Mouse (Mus musculus) MEL (cell line): ENCODE data around the gene Cnih2. TPM values are rescaled to one million over a fixed set of nuclear protein-coding genes. Genes with fewer than 3 reads are reported as not detected.
A peak's percentile ranks its signal among the peaks of the same experiment; 100 is the strongest.

ENCODE experiments used
- DNase-seq: peaks from one replicate; pipeline ENCODE4 v3.0.0; 2011; ENCODE audit warnings: low read depth, low spot score
- H3K27ac ChIP-seq: 2 replicates; pipeline ENCODE4 v1.5.1; 2012; ENCODE audit warnings: low read depth, mild to moderate bottlenecking, control low read depth, low read length, moderate library complexity; ENCODE audit not compliant: control insufficient read depth
- H3K27me3 ChIP-seq, 2 experiments: fragments of 150-350 bp in 1 of 2; sonication (generic) in 1 of 2; 2 replicates each; pipeline ENCODE4 v1.6.1; 2012; ENCODE audit warnings: low read length in 2 of 2, mild to moderate bottlenecking in 2 of 2, improper control_type of control experiment in 1 of 2, moderate library complexity in 1 of 2; ENCODE audit not compliant: insufficient read depth in 2 of 2, control insufficient read depth in 1 of 2
- H3K36me3 ChIP-seq, 2 experiments: 2 replicates each; pipeline ENCODE4 v1.6.1; 2012 to 2014; ENCODE audit warnings: low read length in 2 of 2, improper control_type of control experiment in 1 of 2, inconsistent platforms in 1 of 2, mild to moderate bottlenecking in 1 of 2; ENCODE audit not compliant: insufficient read depth in 2 of 2, control insufficient read depth in 1 of 2
- H3K4me1 ChIP-seq, 2 experiments: fragments of 150-350 bp in 1 of 2; sonication (generic) in 1 of 2; 2 replicates each; pipeline ENCODE4 v1.6.1; 2012; ENCODE audit warnings: low read length in 2 of 2, improper control_type of control experiment in 1 of 2, mild to moderate bottlenecking in 1 of 2; ENCODE audit not compliant: insufficient read depth in 2 of 2, control insufficient read depth in 1 of 2
- H3K4me3 ChIP-seq, 2 experiments: fragments of 150-350 bp in 1 of 2; sonication (generic) in 1 of 2; 2 replicates each; pipeline ENCODE4 v1.5.1; 2012; ENCODE audit warnings: low read depth in 2 of 2, low read length in 2 of 2, mild to moderate bottlenecking in 2 of 2, moderate library complexity in 2 of 2, control low read depth in 1 of 2, improper control_type of control experiment in 1 of 2; ENCODE audit not compliant: control insufficient read depth in 1 of 2, insufficient read depth in 1 of 2
- H3K79me2 ChIP-seq: 2 replicates; pipeline ENCODE4 v1.6.1; 2012; ENCODE audit warnings: mild to moderate bottlenecking, low read length, moderate library complexity; ENCODE audit not compliant: control insufficient read depth, poor library complexity, insufficient read depth
- H3K9ac ChIP-seq: 2 replicates; pipeline ENCODE4 v1.6.1; 2012; ENCODE audit warnings: low read depth, mild to moderate bottlenecking, control low read depth, low read length, moderate library complexity; ENCODE audit not compliant: control insufficient read depth, poor library complexity, severe bottlenecking
- H3K9me3 ChIP-seq: fragments of 150-350 bp; sonication (generic); replicated peaks from 2 replicates; pipeline ENCODE4 v1.6.1; 2012; ENCODE audit warnings: mild to moderate bottlenecking, low read length, improper control_type of control experiment, moderate library complexity; ENCODE audit not compliant: insufficient read depth
- CHD1 ChIP-seq: IDR thresholded peaks from 2 replicates; pipeline ENCODE4 v1.6.1; 2012; ENCODE audit warnings: low read depth, mild to moderate bottlenecking, inconsistent platforms, low read length, improper control_type of control experiment
- CHD2 ChIP-seq: IDR thresholded peaks from 2 replicates; pipeline ENCODE4 v1.6.1; 2011; ENCODE audit warnings: low read length, improper control_type of control experiment
- ELF1 ChIP-seq: IDR thresholded peaks from 2 replicates; pipeline ENCODE4 v1.6.1; 2014; ENCODE audit warnings: low read depth, mild to moderate bottlenecking, inconsistent platforms, low read length, improper control_type of control experiment, moderate library complexity
- EP300 ChIP-seq, 2 experiments: IDR thresholded peaks; 2 replicates each; pipeline ENCODE4 v1.6.1; 2011; ENCODE audit warnings: improper control_type of control experiment in 2 of 2, low read length in 2 of 2, low read depth in 1 of 2, mild to moderate bottlenecking in 1 of 2
- MAFK ChIP-seq: IDR thresholded peaks from 2 replicates; pipeline ENCODE4 v1.6.1; 2011; ENCODE audit warnings: low read depth, mild to moderate bottlenecking, low read length, improper control_type of control experiment, borderline replicate concordance
- MAX ChIP-seq: IDR thresholded peaks from 2 replicates; pipeline ENCODE4 v1.6.1; 2011; ENCODE audit warnings: low read length, improper control_type of control experiment
- MAZ ChIP-seq: IDR thresholded peaks from 2 replicates; pipeline ENCODE4 v1.6.1; 2012; ENCODE audit warnings: low read depth, mild to moderate bottlenecking, inconsistent platforms, low read length, improper control_type of control experiment
- MEF2A ChIP-seq: IDR thresholded peaks from 2 replicates; pipeline ENCODE4 v1.6.1; 2014; ENCODE audit warnings: low read depth, mild to moderate bottlenecking, inconsistent platforms, low read length, improper control_type of control experiment; ENCODE audit not compliant: poor library complexity, insufficient replicate concordance, severe bottlenecking; ENCODE audit errors: extremely low read depth
- MXI1 ChIP-seq: IDR thresholded peaks from 2 replicates; pipeline ENCODE4 v1.6.1; 2011; ENCODE audit warnings: mild to moderate bottlenecking, low read depth, low read length, improper control_type of control experiment
- POLR2A ChIP-seq, 2 experiments: IDR thresholded peaks; 2 replicates each; pipeline ENCODE4 v1.6.1; 2011 to 2012; ENCODE audit warnings: low read length in 2 of 2, mild to moderate bottlenecking in 2 of 2, control low read depth in 1 of 2, improper control_type of control experiment in 1 of 2, low read depth in 1 of 2, moderate library complexity in 1 of 2; ENCODE audit not compliant: control insufficient read depth in 1 of 2, insufficient read depth in 1 of 2, poor library complexity in 1 of 2
- POLR2AphosphoS5 ChIP-seq: IDR thresholded peaks from 2 replicates; pipeline ENCODE4 v1.6.1; 2012; ENCODE audit warnings: low read depth, borderline replicate concordance, mild to moderate bottlenecking, inconsistent platforms, low read length, moderate library complexity, mixed read lengths
- RCOR1 ChIP-seq: IDR thresholded peaks from 2 replicates; pipeline ENCODE4 v1.6.1; 2012; ENCODE audit warnings: low read depth, mild to moderate bottlenecking, inconsistent platforms, low read length, improper control_type of control experiment
- SIN3A ChIP-seq: IDR thresholded peaks from 2 replicates; pipeline ENCODE4 v1.6.1; 2012; ENCODE audit warnings: low read length, improper control_type of control experiment, inconsistent platforms
- TAL1 ChIP-seq: IDR thresholded peaks from 2 replicates; pipeline ENCODE4 v1.6.1; 2012; ENCODE audit warnings: mild to moderate bottlenecking, inconsistent platforms, low read length, moderate library complexity, mixed read lengths
- TBP ChIP-seq: IDR thresholded peaks from 2 replicates; pipeline ENCODE4 v1.8.0; 2011; ENCODE audit warnings: low read depth, low read length, improper control_type of control experiment
- UBTF ChIP-seq: IDR thresholded peaks from 2 replicates; pipeline ENCODE4 v1.6.1; 2012; ENCODE audit warnings: low read depth, mild to moderate bottlenecking, inconsistent platforms, low read length, improper control_type of control experiment, moderate library complexity, borderline replicate concordance; ENCODE audit not compliant: insufficient read depth
- ZKSCAN1 ChIP-seq: IDR thresholded peaks from 2 replicates; pipeline ENCODE4 v1.6.1; 2012; ENCODE audit warnings: low read depth, mild to moderate bottlenecking, inconsistent platforms, low read length, improper control_type of control experiment, moderate library complexity
- ZMIZ1 ChIP-seq: IDR thresholded peaks from 2 replicates; pipeline ENCODE4 v1.6.1; 2012; ENCODE audit warnings: low read depth, mild to moderate bottlenecking, inconsistent platforms, low read length, improper control_type of control experiment, moderate library complexity
- polyA plus RNA-seq, 2 experiments: library from polyadenylated mRNA; stranded (reverse) in 1 of 2; unstranded in 1 of 2; fragments of >175 nt in 1 of 2; fragments of >200 nt in 1 of 2; gene quantifications; 2 replicates each; pipeline versions ENCODE4 v1.2.1 to v1.2.4; 2012; ENCODE audit warnings: low replicate concordance in 2 of 2, low read depth in 1 of 2; ENCODE audit not compliant: insufficient read length in 2 of 2, insufficient read depth in 1 of 2, missing spikeins in 1 of 2
- total RNA-seq: library from RNA; depleted of rRNA; stranded (reverse); fragments of 300-350 nt; gene quantifications from 2 replicates; pipeline ENCODE4 v1.2.3, GENCODE M21; 2012

The Cnih2 gene
- total and polyA plus RNA-seq, 3 experiments = 1.0 to 2.7 TPM; not detected in 1

GRCm38 (mm10) chr19:5068570-5069234 is 29.6 kb downstream of the Cnih2 start:
- H3K36me3 ChIP-seq = peaks cover 0 to 4% of the 10 kb centered on the region in 2 experiments; a peak in 1 of 4 replicates
- H3K4me3 ChIP-seq = peak overlapping the region; percentile 49 to 62; a peak in 2 of 4 replicates
- H3K9me3 ChIP-seq = no peaks in the 10 kb centered on the region
- no peak overlapping the region for H3K27ac ChIP-seq
- peaks cover 5 to 34% of the 10 kb centered on the region in 2 experiments for H3K4me1 ChIP-seq
- no peaks in the 10 kb centered on the region for H3K27me3 ChIP-seq
- no peak for DNase-seq
- H3K79me2 ChIP-seq = peaks cover 2% of the 10 kb centered on the region; the same call in 1 of the 2 replicates
- peak overlapping the region; percentile 70; the same call in 1 of the 2 replicates for H3K9ac ChIP-seq
- no peak for TF ChIP-seq SIN3A
- no peak for TF ChIP-seq EP300 (IDR thresholded peaks at IDR 0.05; ENCODE audit: low read depth in 1 of 2, low read length in 2 of 2)
- TF ChIP-seq TBP = no peak
- no peak for TF ChIP-seq ELF1
- no peak for TF ChIP-seq MXI1
- no peak for TF ChIP-seq UBTF
- no peak for TF ChIP-seq MAX
- no peak for TF ChIP-seq MAFK
- TF ChIP-seq TAL1 = no peak
- TF ChIP-seq ZKSCAN1 = no peak
- no peak for TF ChIP-seq POLR2AphosphoS5
- no peak for TF ChIP-seq ZMIZ1
- TF ChIP-seq CHD1 = no peak
- TF ChIP-seq RCOR1 = no peak
- no peak for TF ChIP-seq POLR2A (IDR thresholded peaks at IDR 0.05; ENCODE audit: control insufficient read depth in 1 of 2, insufficient read depth in 1 of 2, low read depth in 1 of 2, low read length in 2 of 2, poor library complexity in 1 of 2)
- no peak for TF ChIP-seq CHD2

DNA sequence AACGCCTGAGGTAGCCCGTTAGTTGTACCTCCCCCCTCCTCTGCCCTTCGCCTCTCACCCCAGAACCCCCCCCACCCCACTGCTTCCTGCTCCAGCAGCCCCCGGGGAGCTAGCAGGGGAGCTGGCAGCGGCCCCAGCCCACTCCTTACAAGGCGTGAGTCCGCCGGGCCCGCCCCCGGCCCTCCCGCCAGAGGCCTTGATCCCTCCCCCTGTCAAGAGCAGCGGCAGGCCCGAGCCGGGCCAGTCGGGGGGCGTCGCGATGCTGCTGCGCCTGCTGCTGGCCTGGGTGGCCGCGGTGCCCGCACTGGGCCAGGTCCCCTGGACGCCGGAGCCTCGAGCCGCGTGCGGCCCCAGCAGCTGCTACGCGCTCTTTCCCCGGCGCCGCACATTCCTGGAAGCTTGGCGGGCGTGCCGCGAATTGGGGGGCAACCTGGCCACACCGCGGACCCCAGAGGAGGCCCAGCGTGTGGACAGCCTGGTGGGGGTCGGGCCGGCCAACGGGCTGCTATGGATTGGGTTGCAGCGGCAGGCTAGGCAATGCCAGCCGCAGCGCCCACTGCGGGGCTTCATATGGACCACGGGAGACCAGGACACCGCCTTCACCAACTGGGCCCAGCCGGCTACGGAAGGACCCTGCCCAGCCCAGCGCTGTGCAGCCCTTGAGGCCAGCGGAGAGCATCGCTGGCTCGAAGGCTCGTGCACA is 30.3 kb downstream of the Cnih2 start, which contains the start of gene Cd248:
TSS of gene Cd248 (plus strand) at position 212 of the 703 bp plus-strand sequence.
- no peaks in the 10 kb centered on the region for H3K27me3 ChIP-seq
- DNase-seq = peak; percentile 89
- peaks cover 2% of the 10 kb centered on the region; the same call in 1 of the 2 replicates for H3K79me2 ChIP-seq
- H3K4me3 ChIP-seq = peak within 1 kb of the TSS; percentile 49 to 62
- no peaks in the 10 kb centered on the region for H3K9me3 ChIP-seq
- H3K4me1 ChIP-seq = peaks cover 5 to 31% of the 10 kb centered on the region in 2 experiments
- TF ChIP-seq ELF1 (no peak), MAZ (no peak; the same call in 1 of the 2 replicates), UBTF (0 out of 2 replicates have a peak, but pooled peaks have one; percentile 21), POLR2A (IDR thresholded peaks at IDR 0.05; ENCODE audit: control insufficient read depth in 1 of 2, insufficient read depth in 1 of 2, low read depth in 1 of 2, low read length in 2 of 2, poor library complexity in 1 of 2) (0 out of 4 replicates have a peak, but pooled peaks of 1 of the 2 experiments have one; percentile 9), MEF2A (no peak)
- peak within 1 kb of the TSS; percentile 72 for H3K27ac ChIP-seq
- peak within 1 kb of the TSS; percentile 70 for H3K9ac ChIP-seq
- H3K36me3 ChIP-seq = peaks cover 0 to 4% of the 10 kb centered on the region in 2 experiments; a peak in 1 of 4 replicates
